Mouse (Mus musculus): ENCODE data around the gene Gm14226. TPM values are rescaled to one million over a fixed set of nuclear protein-coding genes. Genes with fewer than 3 reads are reported as not detected.

Gene Gm14226
- polyA plus RNA-seq, 1 experiment from 2014 or later, result 0.62 TPM

- peaks cover 26% of the 10 kb centered on the region for H3K4me1 ChIP-seq
- H3K27ac ChIP-seq, result no peak overlapping the region
- no peaks in the 10 kb centered on the region for H3K36me3 ChIP-seq
- no peak overlapping the region for H3K9ac ChIP-seq
- WGBS, result 81% methylated on average over 6 of the region's 6 CpGs
- H3K4me3 ChIP-seq, result no peak overlapping the region
- H3K27me3 ChIP-seq, result no peaks in the 10 kb centered on the region
- H3K4me2 ChIP-seq (replicated peaks), result no peak overlapping the region
- no peak for ATAC-seq (ENCODE audit: low FRiP score)
- no peaks in the 10 kb centered on the region for H3K9me3 ChIP-seq (replicated peaks)
Observed at GRCm38 (mm10) chr2:155075649-155076048, 57.6 kb downstream of the Gm14226 start.

Other genes starting within 250 kb of the Gm14226 start
- gene Gm14214, start 248.2 kb upstream of the Gm14226 start, polyA plus RNA-seq (2016; fragmentation: Nextera tagmentation; extraction: Ambion mirVana), result 0.36 TPM in 1 of 2 replicates, not detected in the other
- gene Raly, start 227.2 kb upstream of the Gm14226 start, polyA plus RNA-seq (2016; fragmentation: Nextera tagmentation; extraction: Ambion mirVana), result 34.1 and 37.7 TPM in 2 replicates
- 1.7 and 3.0 TPM in 2 replicates for gene a, start 226.9 kb upstream of the Gm14226 start, polyA plus RNA-seq (2016; fragmentation: Nextera tagmentation; extraction: Ambion mirVana)
- gene Eif2s2, start 125.3 kb upstream of the Gm14226 start, polyA plus RNA-seq (2016; fragmentation: Nextera tagmentation; extraction: Ambion mirVana), result 93.1 and 98.1 TPM in 2 replicates
- gene Ahcy, start 56.2 kb downstream of the Gm14226 start, polyA plus RNA-seq (2016; fragmentation: Nextera tagmentation; extraction: Ambion mirVana), result 48.8 and 49.7 TPM in 2 replicates
- 60.3 and 68.5 TPM in 2 replicates for gene Itch, start 115.2 kb downstream of the Gm14226 start, polyA plus RNA-seq (2016; fragmentation: Nextera tagmentation; extraction: Ambion mirVana)
- 438 and 451 TPM in 2 replicates for gene Dynlrb1, start 218.3 kb downstream of the Gm14226 start, polyA plus RNA-seq (2016; fragmentation: Nextera tagmentation; extraction: Ambion mirVana)